Mouse (Mus musculus): ENCODE measurements around the gene Syngr3. TPM values are rescaled to one million over a fixed set of nuclear protein-coding genes. Genes with fewer than 3 reads are reported as not detected.

Syngr3 gene
- polyA plus RNA-seq, 1 experiment from 2014 or later: 0.31 TPM

- Histone ChIP-seq H3K4me3 (replicated peaks) (no peak overlapping the region), H3K9me3 (replicated peaks) (no peaks in the 10 kb centered on the region), H3K27me3 (no peaks in the 10 kb centered on the region), H3K27ac (no peak overlapping the region), H3K36me3 (peaks cover 46% of the 10 kb centered on the region), H3K4me2 (no peak overlapping the region), H3K9ac (no peak overlapping the region), H3K4me1 (replicated peaks) (peaks cover 40% of the 10 kb centered on the region)
- DNase-seq (no peak), ATAC-seq (ENCODE audit: low read depth) (no peak)
- WGBS (ENCODE audit: insufficient replicate concordance): 19% methylated on average over 5 of the region's 5 CpGs
These were observed 8.2 kb upstream of the Syngr3 start for GRCm38 (mm10) chr17:24697985-24698384.

DNA sequence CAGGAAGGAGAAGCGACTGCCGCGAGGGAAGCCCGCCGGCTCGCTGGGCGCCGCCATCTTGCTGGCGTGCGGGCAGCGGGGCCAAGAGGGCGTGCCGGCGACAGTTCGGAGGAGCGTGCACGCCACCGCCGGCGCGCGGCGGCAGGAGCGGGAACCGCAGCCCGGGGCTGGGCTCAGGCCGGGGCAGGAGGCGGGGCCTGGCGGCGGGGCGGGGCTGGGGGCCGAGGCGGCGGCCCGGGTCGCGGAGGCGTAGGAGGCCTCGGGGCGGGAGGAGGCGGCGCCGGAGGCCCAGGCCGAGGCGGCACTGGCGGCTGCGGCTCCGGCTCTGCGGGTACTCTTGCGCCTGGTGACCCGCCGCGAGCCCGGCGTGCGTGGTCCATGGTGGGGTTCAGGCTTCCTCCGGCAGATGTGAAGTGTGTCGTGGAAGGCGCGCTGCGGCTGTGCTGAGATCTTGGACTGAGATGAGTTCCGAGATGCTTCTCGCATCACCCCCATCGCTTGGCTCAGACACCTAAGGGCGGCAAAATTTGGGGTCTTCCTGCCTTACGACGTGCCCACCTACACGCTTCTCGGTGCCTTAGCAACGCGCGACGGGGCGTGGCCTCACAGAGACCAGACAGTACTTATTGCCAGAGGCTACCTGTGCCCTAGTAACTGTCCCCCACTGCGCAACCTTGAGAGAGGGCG is 6.4 kb upstream of the Syngr3 start, which contains the start of the genes Gfer and Noxo1:
Gene Gfer, minus strand, starts transcription at position 146 of the 687 bp plus-strand sequence.
Gene Noxo1, plus strand, starts transcription at position 224 of the 687 bp plus-strand sequence.
- peak within 1 kb of the TSS; percentile 84 for H3K4me3 ChIP-seq (replicated peaks)
- peak within 1 kb of the TSS; percentile 88 for H3K27ac ChIP-seq
- under 1% methylated on average over 72 of the region's 76 CpGs for WGBS (ENCODE audit: insufficient replicate concordance)
- DNase-seq (peak; percentile 86), ATAC-seq (ENCODE audit: low read depth) (peak; percentile 94)
- H3K4me1 ChIP-seq (replicated peaks): peaks cover 40% of the 10 kb centered on the region
- peaks cover 37% of the 10 kb centered on the region for H3K36me3 ChIP-seq
- peak within 1 kb of the TSS; percentile 90 for H3K9ac ChIP-seq
- peaks cover 11% of the 10 kb centered on the region for H3K27me3 ChIP-seq
- H3K4me2 ChIP-seq: peak within 1 kb of the TSS; percentile 96
- no peaks in the 10 kb centered on the region for H3K9me3 ChIP-seq (replicated peaks)

GRCm38 (mm10) chr17:24695326-24696010 is 5.7 kb upstream of the Syngr3 start:
- ATAC-seq (ENCODE audit: low read depth) (no peak), DNase-seq (no peak)
- no peaks in the 10 kb centered on the region for H3K9me3 ChIP-seq (replicated peaks)
- H3K4me3 ChIP-seq (replicated peaks): peak overlapping the region; percentile 84
- WGBS (ENCODE audit: insufficient replicate concordance): 6% methylated on average over 49 of the region's 51 CpGs
- H3K27ac ChIP-seq: peak overlapping the region; percentile 88
- H3K27me3 ChIP-seq: peaks cover 18% of the 10 kb centered on the region
- peak overlapping the region; percentile 90 for H3K9ac ChIP-seq
- peak overlapping the region; percentile 96 for H3K4me2 ChIP-seq
- peaks cover 40% of the 10 kb centered on the region for H3K4me1 ChIP-seq (replicated peaks)
- peaks cover 30% of the 10 kb centered on the region for H3K36me3 ChIP-seq

- Histone ChIP-seq H3K4me3 (replicated peaks) (no peak overlapping the region), H3K4me1 (replicated peaks) (peaks cover 50% of the 10 kb centered on the region), H3K27ac (no peak overlapping the region), H3K9me3 (replicated peaks) (no peaks in the 10 kb centered on the region), H3K27me3 (peaks cover 49% of the 10 kb centered on the region), H3K4me2 (no peak overlapping the region), H3K9ac (no peak overlapping the region), H3K36me3 (peaks cover 19% of the 10 kb centered on the region)
- ATAC-seq (ENCODE audit: low read depth) (no peak), DNase-seq (no peak)
- 52% methylated on average over 5 of the region's 5 CpGs for WGBS (ENCODE audit: insufficient replicate concordance)
These were observed 2.6 kb upstream of the Syngr3 start for GRCm38 (mm10) chr17:24692385-24692784.

GRCm38 (mm10) chr17:24687599-24687998 is 2.2 kb downstream of the Syngr3 start:
- ATAC-seq (ENCODE audit: low read depth) (no peak), DNase-seq (no peak)
- Histone ChIP-seq H3K9ac (peak overlapping the region; percentile 49; the same call in 1 of the 2 replicates), H3K4me3 (replicated peaks) (peak overlapping the region; percentile 57), H3K9me3 (replicated peaks) (no peaks in the 10 kb centered on the region), H3K4me2 (peak overlapping the region; percentile 77), H3K4me1 (replicated peaks) (peaks cover 34% of the 10 kb centered on the region), H3K27me3 (peaks cover 62% of the 10 kb centered on the region), H3K36me3 (peaks cover 6% of the 10 kb centered on the region; the same call in 1 of the 2 replicates), H3K27ac (no peak overlapping the region)
- WGBS (ENCODE audit: insufficient replicate concordance): 19% methylated on average over 23 of the region's 23 CpGs

- no peak overlapping the region for H3K27ac ChIP-seq
These were observed 2.6 kb downstream of the Syngr3 start for GRCm38 (mm10) chr17:24687146-24687595.

GRCm38 (mm10) chr17:24686514-24686913 is 3.2 kb downstream of the Syngr3 start:
- 33% methylated on average over 16 of the region's 16 CpGs for WGBS (ENCODE audit: insufficient replicate concordance)
- peak; percentile 51 for ATAC-seq (ENCODE audit: low read depth)
- H3K27me3 ChIP-seq: peaks cover 55% of the 10 kb centered on the region
- 0 out of 2 replicates have a peak overlapping the region, but pooled peaks have one; percentile 6 for H3K4me3 ChIP-seq (replicated peaks)
- H3K9ac ChIP-seq: no peak overlapping the region
- H3K9me3 ChIP-seq (replicated peaks): no peaks in the 10 kb centered on the region
- H3K4me1 ChIP-seq (replicated peaks): peaks cover 34% of the 10 kb centered on the region
- peak; percentile 53 for DNase-seq
- peaks cover 11% of the 10 kb centered on the region for H3K36me3 ChIP-seq
- H3K4me2 ChIP-seq: peak overlapping the region; percentile 77
- no peak overlapping the region for H3K27ac ChIP-seq

More at GRCm38 (mm10) chr17:24687146-24687595, 2.6 kb downstream of the Syngr3 start:
- H3K9ac ChIP-seq: peak overlapping the region; percentile 49; the same call in 1 of the 2 replicates
- 1% methylated on average over 25 of the region's 25 CpGs for WGBS (ENCODE audit: insufficient replicate concordance)
- H3K27me3 ChIP-seq: peaks cover 62% of the 10 kb centered on the region
- H3K4me2 ChIP-seq: peak overlapping the region; percentile 77
- no peaks in the 10 kb centered on the region for H3K9me3 ChIP-seq (replicated peaks)
- peaks cover 6% of the 10 kb centered on the region for H3K36me3 ChIP-seq
- H3K4me3 ChIP-seq (replicated peaks): peak overlapping the region; percentile 57
- peaks cover 34% of the 10 kb centered on the region for H3K4me1 ChIP-seq (replicated peaks)
- ATAC-seq (ENCODE audit: low read depth): peak; percentile 62
- peak; percentile 74 for DNase-seq

GRCm38 (mm10) chr17:24677500-24678080 is 12.2 kb downstream of the Syngr3 start:
- H3K36me3 ChIP-seq: peaks cover 65% of the 10 kb centered on the region
- H3K9me3 ChIP-seq (replicated peaks): no peaks in the 10 kb centered on the region
- ATAC-seq (ENCODE audit: low read depth) (peak; percentile 44; the same call in 1 of the 2 replicates), DNase-seq (no peak)
- H3K4me1 ChIP-seq (replicated peaks): peaks cover 45% of the 10 kb centered on the region
- H3K9ac ChIP-seq: no peak overlapping the region
- 77% methylated on average over 24 of the region's 24 CpGs for WGBS (ENCODE audit: insufficient replicate concordance)
- H3K4me2 ChIP-seq: no peak overlapping the region
- no peak overlapping the region for H3K4me3 ChIP-seq (replicated peaks)
- H3K27me3 ChIP-seq: no peaks in the 10 kb centered on the region
- no peak overlapping the region for H3K27ac ChIP-seq

- Histone ChIP-seq H3K9me3 (replicated peaks) (no peaks in the 10 kb centered on the region), H3K4me2 (no peak overlapping the region), H3K27ac (no peak overlapping the region), H3K36me3 (peaks cover 58% of the 10 kb centered on the region), H3K4me3 (replicated peaks) (no peak overlapping the region), H3K9ac (no peak overlapping the region), H3K27me3 (no peaks in the 10 kb centered on the region), H3K4me1 (replicated peaks) (peaks cover 52% of the 10 kb centered on the region)
- WGBS (ENCODE audit: insufficient replicate concordance): 88% methylated on average over 5 of the region's 5 CpGs
- ATAC-seq (ENCODE audit: low read depth): no peak
- DNase-seq: no peak
These were observed 12.9 kb downstream of the Syngr3 start for GRCm38 (mm10) chr17:24676877-24677276.

GRCm38 (mm10) chr17:24676187-24676586 is 13.6 kb downstream of the Syngr3 start:
- Histone ChIP-seq H3K27ac (0 out of 2 replicates have a peak overlapping the region, but pooled peaks have one; percentile 1), H3K9ac (0 out of 2 replicates have a peak overlapping the region, but pooled peaks have one; percentile 14), H3K4me1 (replicated peaks) (peaks cover 59% of the 10 kb centered on the region), H3K27me3 (no peaks in the 10 kb centered on the region), H3K4me3 (replicated peaks) (no peak overlapping the region), H3K4me2 (no peak overlapping the region), H3K9me3 (replicated peaks) (no peaks in the 10 kb centered on the region), H3K36me3 (peaks cover 51% of the 10 kb centered on the region)
- ATAC-seq (ENCODE audit: low read depth) (no peak), DNase-seq (peak; percentile 58)
- 63% methylated on average over 2 of the region's 2 CpGs for WGBS (ENCODE audit: insufficient replicate concordance)

- WGBS (ENCODE audit: insufficient replicate concordance): 61% methylated on average over 7 of the region's 7 CpGs
- ATAC-seq (ENCODE audit: low read depth): no peak
- Histone ChIP-seq H3K4me2 (no peak overlapping the region), H3K9ac (peak overlapping the region; percentile 35; the same call in 1 of the 2 replicates), H3K4me3 (replicated peaks) (no peak overlapping the region), H3K27ac (no peak overlapping the region; the same call in 1 of the 2 replicates), H3K9me3 (replicated peaks) (no peaks in the 10 kb centered on the region), H3K36me3 (peaks cover 32% of the 10 kb centered on the region), H3K4me1 (replicated peaks) (peaks cover 73% of the 10 kb centered on the region), H3K27me3 (no peaks in the 10 kb centered on the region)
- DNase-seq: no peak
These were observed 15.5 kb downstream of the Syngr3 start for GRCm38 (mm10) chr17:24674277-24674676.
